Mouse (Mus musculus): ENCODE data around the gene Endog. TPM values are rescaled to one million over a fixed set of nuclear protein-coding genes. Genes with fewer than 3 reads are reported as not detected.
"Not testable (repeated sequence)": the region's sequence is repeated elsewhere in the genome, so short reads cannot be mapped to it uniquely, and the experiment has no call there.

Gene Endog
- polyA plus RNA-seq, 1 experiment from 2014 or later, result 16.9 TPM

- DNase-seq (ENCODE audit: low spot score) (no peak), ATAC-seq (replicated peaks; ENCODE audit: insufficient number of reproducible peaks, low FRiP score, low TSS enrichment, low read depth) (no peak)
- no peak overlapping the region for H3K9ac ChIP-seq (replicated peaks; ENCODE audit: low read length)
- H3K4me3 ChIP-seq (ENCODE audit: low read depth, low read length), result no peak overlapping the region
- H3K27me3 ChIP-seq (ENCODE audit: control insufficient read depth, insufficient read depth, low read length), result no peaks in the 10 kb centered on the region
- H3K4me2 ChIP-seq (ENCODE audit: low read depth, low read length), result no peak overlapping the region
- peaks cover 9% of the 10 kb centered on the region for H3K36me3 ChIP-seq (replicated peaks; ENCODE audit: control insufficient read depth, insufficient read depth, low read depth, low read length)
- no peaks in the 10 kb centered on the region for H3K4me1 ChIP-seq (ENCODE audit: control insufficient read depth, insufficient read depth, low read length)
- H3K9me3 ChIP-seq (replicated peaks; ENCODE audit: control insufficient read depth, low read length), result no peaks in the 10 kb centered on the region
- WGBS, result 92% methylated on average over 4 of the region's 4 CpGs
- no peak overlapping the region for H3K27ac ChIP-seq (replicated peaks; ENCODE audit: low read depth, low read length)
These were observed 23.8 kb upstream of the Endog start for GRCm38 (mm10) chr2:30147466-30147865.

- Histone ChIP-seq H3K9me3 (replicated peaks; ENCODE audit: control insufficient read depth, low read length) (no peaks in the 10 kb centered on the region), H3K4me3 (ENCODE audit: low read depth, low read length) (no peak overlapping the region), H3K4me2 (ENCODE audit: low read depth, low read length) (no peak overlapping the region), H3K36me3 (replicated peaks; ENCODE audit: control insufficient read depth, insufficient read depth, low read depth, low read length) (peaks cover 7% of the 10 kb centered on the region), H3K27ac (replicated peaks; ENCODE audit: low read depth, low read length) (no peak overlapping the region), H3K9ac (replicated peaks; ENCODE audit: low read length) (no peak overlapping the region), H3K4me1 (ENCODE audit: control insufficient read depth, insufficient read depth, low read length) (no peaks in the 10 kb centered on the region), H3K27me3 (ENCODE audit: control insufficient read depth, insufficient read depth, low read length) (no peaks in the 10 kb centered on the region)
- WGBS, result 88% methylated on average over 11 of the region's 11 CpGs
- no peak for ATAC-seq (replicated peaks; ENCODE audit: insufficient number of reproducible peaks, low FRiP score, low TSS enrichment, low read depth)
- DNase-seq (ENCODE audit: low spot score), result no peak
These were observed 19.5 kb upstream of the Endog start for GRCm38 (mm10) chr2:30151840-30152239.

GRCm38 (mm10) chr2:30152616-30153015 lies 18.7 kb upstream of the Endog start:
- Histone ChIP-seq H3K4me3 (ENCODE audit: low read depth, low read length) (no peak overlapping the region), H3K36me3 (replicated peaks; ENCODE audit: control insufficient read depth, insufficient read depth, low read depth, low read length) (peaks cover 7% of the 10 kb centered on the region), H3K27ac (replicated peaks; ENCODE audit: low read depth, low read length) (no peak overlapping the region), H3K27me3 (ENCODE audit: control insufficient read depth, insufficient read depth, low read length) (no peaks in the 10 kb centered on the region), H3K4me1 (ENCODE audit: control insufficient read depth, insufficient read depth, low read length) (no peaks in the 10 kb centered on the region), H3K9ac (replicated peaks; ENCODE audit: low read length) (no peak overlapping the region), H3K9me3 (replicated peaks; ENCODE audit: control insufficient read depth, low read length) (no peaks in the 10 kb centered on the region), H3K4me2 (ENCODE audit: low read depth, low read length) (no peak overlapping the region)
- ATAC-seq (replicated peaks; ENCODE audit: insufficient number of reproducible peaks, low FRiP score, low TSS enrichment, low read depth) (no peak), DNase-seq (ENCODE audit: low spot score) (no peak)
- WGBS, result 82% methylated on average over 8 of the region's 8 CpGs

- not testable (repeated sequence) for H3K27ac ChIP-seq (replicated peaks; ENCODE audit: low read depth, low read length); H3K36me3 ChIP-seq (replicated peaks; ENCODE audit: control insufficient read depth, insufficient read depth, low read depth, low read length); H3K4me3 ChIP-seq (ENCODE audit: low read depth, low read length); H3K9ac ChIP-seq (replicated peaks; ENCODE audit: low read length); H3K9me3 ChIP-seq (replicated peaks; ENCODE audit: control insufficient read depth, low read length); H3K27me3 ChIP-seq (ENCODE audit: control insufficient read depth, insufficient read depth, low read length); H3K4me1 ChIP-seq (ENCODE audit: control insufficient read depth, insufficient read depth, low read length); DNase-seq (ENCODE audit: low spot score); H3K4me2 ChIP-seq (ENCODE audit: low read depth, low read length); ATAC-seq (replicated peaks; ENCODE audit: insufficient number of reproducible peaks, low FRiP score, low TSS enrichment, low read depth)
- WGBS, result 89% methylated on average over 6 of the region's 10 CpGs
These were observed 11.4 kb upstream of the Endog start for GRCm38 (mm10) chr2:30159871-30160270.

- DNase-seq (ENCODE audit: low spot score), result peak; percentile 75
- Histone ChIP-seq H3K4me2 (ENCODE audit: low read depth, low read length) (no peak overlapping the region), H3K36me3 (replicated peaks; ENCODE audit: control insufficient read depth, insufficient read depth, low read depth, low read length) (no peaks in the 10 kb centered on the region), H3K4me3 (ENCODE audit: low read depth, low read length) (no peak overlapping the region), H3K4me1 (ENCODE audit: control insufficient read depth, insufficient read depth, low read length) (no peaks in the 10 kb centered on the region), H3K27me3 (ENCODE audit: control insufficient read depth, insufficient read depth, low read length) (no peaks in the 10 kb centered on the region), H3K27ac (replicated peaks; ENCODE audit: low read depth, low read length) (no peak overlapping the region), H3K9me3 (replicated peaks; ENCODE audit: control insufficient read depth, low read length) (peaks cover 5% of the 10 kb centered on the region; the same call in 1 of the 2 replicates), H3K9ac (replicated peaks; ENCODE audit: low read length) (no peak overlapping the region)
- ATAC-seq (replicated peaks; ENCODE audit: insufficient number of reproducible peaks, low FRiP score, low TSS enrichment, low read depth), result no peak
These were observed 9.5 kb upstream of the Endog start for GRCm38 (mm10) chr2:30161809-30162208.

GRCm38 (mm10) chr2:30164340-30164932 lies 6.9 kb upstream of the Endog start:
- peaks cover 7% of the 10 kb centered on the region; the same call in 1 of the 2 replicates for H3K9me3 ChIP-seq (replicated peaks; ENCODE audit: control insufficient read depth, low read length)
- H3K36me3 ChIP-seq (replicated peaks; ENCODE audit: control insufficient read depth, insufficient read depth, low read depth, low read length), result no peaks in the 10 kb centered on the region
- DNase-seq (ENCODE audit: low spot score) (no peak), ATAC-seq (replicated peaks; ENCODE audit: insufficient number of reproducible peaks, low FRiP score, low TSS enrichment, low read depth) (no peak)
- WGBS, result 57% methylated on average over 9 of the region's 9 CpGs
- H3K27ac ChIP-seq (replicated peaks; ENCODE audit: low read depth, low read length), result no peak overlapping the region
- no peaks in the 10 kb centered on the region for H3K4me1 ChIP-seq (ENCODE audit: control insufficient read depth, insufficient read depth, low read length)
- H3K9ac ChIP-seq (replicated peaks; ENCODE audit: low read length), result no peak overlapping the region
- no peaks in the 10 kb centered on the region for H3K27me3 ChIP-seq (ENCODE audit: control insufficient read depth, insufficient read depth, low read length)
- no peak overlapping the region for H3K4me3 ChIP-seq (ENCODE audit: low read depth, low read length)
- H3K4me2 ChIP-seq (ENCODE audit: low read depth, low read length), result no peak overlapping the region

- H3K4me1 ChIP-seq (ENCODE audit: control insufficient read depth, insufficient read depth, low read length), result no peaks in the 10 kb centered on the region
- H3K27me3 ChIP-seq (ENCODE audit: control insufficient read depth, insufficient read depth, low read length), result no peaks in the 10 kb centered on the region
- 63% methylated on average over 4 of the region's 4 CpGs for WGBS
- H3K9me3 ChIP-seq (replicated peaks; ENCODE audit: control insufficient read depth, low read length), result peaks cover 7% of the 10 kb centered on the region; the same call in 1 of the 2 replicates
- no peak overlapping the region for H3K27ac ChIP-seq (replicated peaks; ENCODE audit: low read depth, low read length)
- no peak overlapping the region for H3K9ac ChIP-seq (replicated peaks; ENCODE audit: low read length)
- H3K4me2 ChIP-seq (ENCODE audit: low read depth, low read length), result no peak overlapping the region
- ATAC-seq (replicated peaks; ENCODE audit: insufficient number of reproducible peaks, low FRiP score, low TSS enrichment, low read depth) (no peak), DNase-seq (ENCODE audit: low spot score) (no peak)
- H3K4me3 ChIP-seq (ENCODE audit: low read depth, low read length), result no peak overlapping the region
- H3K36me3 ChIP-seq (replicated peaks; ENCODE audit: control insufficient read depth, insufficient read depth, low read depth, low read length), result no peaks in the 10 kb centered on the region
These were observed 4.6 kb upstream of the Endog start for GRCm38 (mm10) chr2:30166677-30167076.

- no peak overlapping the region for H3K27ac ChIP-seq (replicated peaks; ENCODE audit: low read depth, low read length)
- 0 out of 2 replicates have a peak, but pooled peaks have one; percentile 30 for ATAC-seq (replicated peaks; ENCODE audit: insufficient number of reproducible peaks, low FRiP score, low TSS enrichment, low read depth)
- peak overlapping the region; percentile 69 for H3K9ac ChIP-seq (replicated peaks; ENCODE audit: low read length)
These were observed 697 bp downstream of the Endog start for GRCm38 (mm10) chr2:30171997-30172382.

More at GRCm38 (mm10) chr2:30171997-30172382, 697 bp downstream of the Endog start:
- Histone ChIP-seq H3K4me2 (ENCODE audit: low read depth, low read length) (peak overlapping the region; percentile 98), H3K9me3 (replicated peaks; ENCODE audit: control insufficient read depth, low read length) (peaks cover under 1% of the 10 kb centered on the region; the same call in 1 of the 2 replicates), H3K4me1 (ENCODE audit: control insufficient read depth, insufficient read depth, low read length) (no peaks in the 10 kb centered on the region; the same call in 1 of the 2 replicates), H3K4me3 (ENCODE audit: low read depth, low read length) (peak overlapping the region; percentile 68), H3K36me3 (replicated peaks; ENCODE audit: control insufficient read depth, insufficient read depth, low read depth, low read length) (peaks cover 10% of the 10 kb centered on the region), H3K27me3 (ENCODE audit: control insufficient read depth, insufficient read depth, low read length) (no peaks in the 10 kb centered on the region)
- no peak for DNase-seq (ENCODE audit: low spot score)
- 3% methylated on average over 19 of the region's 19 CpGs for WGBS

Measured in embryonic facial prominence, embryonic 11.5 days (tissue).